Mouse (Mus musculus) heart, postnatal 0 days (tissue): ENCODE results near the gene Nxnl1.

Source experiments
- CTCF ChIP-seq: IDR thresholded peaks from 2 replicates; pipeline ENCODE4 v1.5.1; 2016; ENCODE audit warnings: antibody characterized with exemption, control low read depth, low read depth
- EP300 ChIP-seq: IDR thresholded peaks from 2 replicates; pipeline ENCODE4 v1.6.1; 2016; ENCODE audit warnings: antibody characterized with exemption, low read depth

DNA sequence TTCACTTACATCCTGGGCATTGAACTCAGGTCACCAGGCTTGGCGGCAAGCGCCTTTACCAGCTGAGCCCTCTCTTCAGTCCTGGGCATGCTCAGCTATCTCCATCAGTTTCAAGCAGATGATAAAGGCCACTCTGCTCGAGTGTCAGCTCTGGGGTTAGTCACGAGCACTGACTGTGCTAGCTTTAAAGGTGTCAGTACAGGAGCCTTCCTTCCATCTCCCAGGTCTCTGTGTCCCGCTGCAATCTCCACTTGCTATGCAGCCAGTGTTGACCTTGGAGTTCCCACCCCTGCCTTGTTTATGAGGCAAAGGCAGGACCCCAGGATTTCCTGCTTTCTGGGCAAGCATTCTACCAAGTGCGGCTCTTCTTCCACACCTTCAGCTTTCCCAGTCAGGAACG lies 1.2 kb upstream of the Nxnl1 start:
- TF ChIP-seq EP300: no peak
- TF ChIP-seq CTCF: no peak
